9 mouse cellular contexts compared by ENCODE assay signal in genomic region chr13:117010143-117010542, GRCm38 (mm10). TPM values are rescaled to one million over a fixed set of nuclear protein-coding genes. Genes with fewer than 3 reads are reported as not detected.
DNase-seq lines count a peak whose midpoint lies in the region; ATAC-seq lines count a peak whose summit lies in the region.
"Had no signal": no experiment of that assay in that cellular context is flagged by ENCODE, and none has a peak within 500 bp of the region (broad histone marks: within the 10 kb centered on the region; RNA-seq: fewer than 3 reads in every experiment).

No protein-coding gene starts in this region.

- no peak overlapping the region for H3K9ac ChIP-seq in neural tube, embryonic 13.5 days
- H3K9ac ChIP-seq: lung, embryonic 15.5 days had no signal

- peaks cover 15% of the 10 kb centered on the region for H3K4me1 ChIP-seq in neural tube, embryonic 13.5 days (replicated peaks)

- no peak overlapping the region for H3K4me3 ChIP-seq in neural tube, embryonic 13.5 days
- H3K4me3 ChIP-seq: lung, embryonic 15.5 days had no signal

- no peak for DNase-seq in frontal cortex, postnatal 10 days (ENCODE audit: low spot score in 2 of 2)
- no peak for DNase-seq in neural tube, embryonic 10.5 days (ENCODE audit: extremely low spot score, low spot score)
- peak; percentile 33 for DNase-seq in kidney, postnatal 14 days
- peak; percentile 52 for DNase-seq in right cerebral cortex, postnatal 4 days
- no peak for DNase-seq in lung, postnatal 4 days

- no peaks in the 10 kb centered on the region; the same call in 1 of the 2 replicates for H3K36me3 ChIP-seq in neural tube, embryonic 13.5 days
- H3K36me3 ChIP-seq: lung, embryonic 15.5 days had no signal

- H3K9me3 ChIP-seq in neural tube, embryonic 13.5 days, result no peaks in the 10 kb centered on the region
- H3K9me3 ChIP-seq: lung, embryonic 15.5 days had no signal

- H3K27ac ChIP-seq in neural tube, embryonic 13.5 days (replicated peaks), result no peak overlapping the region; the same call in 1 of the 2 replicates
- H3K27ac ChIP-seq: lung, embryonic 15.5 days had no signal

- no peaks in the 10 kb centered on the region for H3K27me3 ChIP-seq in neural tube, embryonic 13.5 days
- H3K27me3 ChIP-seq: lung, embryonic 15.5 days had no signal

- H3K4me2 ChIP-seq in neural tube, embryonic 13.5 days, result no peak overlapping the region
- H3K4me2 ChIP-seq: lung, embryonic 15.5 days had no signal

- peak; percentile 84 for ATAC-seq in frontal cortex, adult (ENCODE audit: low TSS enrichment)
- ATAC-seq in neural tube, embryonic 13.5 days (ENCODE audit: low read depth), result peak; percentile 60; the same call in 1 of the 2 replicates
- no peak for ATAC-seq in activated CD4-positive, CD25-positive, alpha-beta regulatory T cell, adult 4 months

- 73% methylated on average over 8 of the region's 8 CpGs for WGBS in neural tube, embryonic 13.5 days

RNA-seq across cellular contexts. Expression of gene Parp8, which starts 15.2 kb away (rescaled TPM):
- polyA plus RNA-seq in neural tube, embryonic 13.5 days (2015; fragmentation: Nextera tagmentation; extraction: Ambion mirVana), result 24.3 and 27.6 TPM in 2 replicates
- 10 to 100 TPM; 15.7 to 17.7 TPM for polyA plus RNA-seq in activated CD4-positive, CD25-positive, alpha-beta regulatory T cell, adult 4 months (2017; shearing (Covaris generic))

Comparison
In these comparisons a context has a peak if more than half of its experiments do, and no peak if none do; other contexts are left out.
1. DNase-seq: peak in kidney, postnatal 14 days (single experiment) and right cerebral cortex, postnatal 4 days (single experiment); none in frontal cortex, postnatal 10 days (0 of 2), neural tube, embryonic 10.5 days (single experiment) and lung, postnatal 4 days (0 of 2).